Mouse (Mus musculus) right cerebral cortex, postnatal 4 days (tissue): ENCODE measurements at regions not wholly inside any gene's neighbourhood (a gene's known extent, or its start where the extent isn't known, plus 50 kb on each side); places are given as distances from the start of the nearest gene placed in this dataset.

ENCODE experiments used
- DNase-seq: peaks from one replicate; pipeline ENCODE4 v3.0.0-alpha.2; 2022

- no peak for DNase-seq
Measured at GRCm38 (mm10) chr10:116649287-116649686, 68.0 kb upstream of the Cnot2 start.

- no peak for DNase-seq
Measured at GRCm38 (mm10) chr10:116646035-116646434, 64.7 kb upstream of the Cnot2 start.

- DNase-seq = no peak
Measured at GRCm38 (mm10) chr10:116645631-116646030, 64.3 kb upstream of the Cnot2 start.

- DNase-seq = no peak
Measured at GRCm38 (mm10) chr10:116645108-116645507, 63.8 kb upstream of the Cnot2 start.
